Mouse (Mus musculus): ENCODE results near the gene Eftud2.

GRCm38 (mm10) chr11:102896641-102897040 is 15.9 kb upstream of the Eftud2 start:
- TF ChIP-seq GATA1 (IDR thresholded peaks at IDR 0.05; ENCODE audit: low read length) (no peak), TAL1 (IDR thresholded peaks at IDR 0.05; ENCODE audit: low read length) (no peak)
